Mouse (Mus musculus) E14TG2a.4 (cell line): ENCODE results near the gene Wdr82.

Experiments used
- CTCF ChIP-seq: conservative IDR thresholded peaks from 2 replicates; pipeline ENCODE4 v1.5.1; 2014; ENCODE audit warnings: low read length
- NANOG ChIP-seq: IDR thresholded peaks from 2 replicates; pipeline ENCODE4 v1.6.1; 2014; ENCODE audit warnings: borderline replicate concordance, low read length, mixed read lengths
- POU5F1 ChIP-seq: IDR thresholded peaks from 2 replicates; pipeline ENCODE4 v1.6.1; 2014; ENCODE audit warnings: low read length, borderline replicate concordance

DNA sequence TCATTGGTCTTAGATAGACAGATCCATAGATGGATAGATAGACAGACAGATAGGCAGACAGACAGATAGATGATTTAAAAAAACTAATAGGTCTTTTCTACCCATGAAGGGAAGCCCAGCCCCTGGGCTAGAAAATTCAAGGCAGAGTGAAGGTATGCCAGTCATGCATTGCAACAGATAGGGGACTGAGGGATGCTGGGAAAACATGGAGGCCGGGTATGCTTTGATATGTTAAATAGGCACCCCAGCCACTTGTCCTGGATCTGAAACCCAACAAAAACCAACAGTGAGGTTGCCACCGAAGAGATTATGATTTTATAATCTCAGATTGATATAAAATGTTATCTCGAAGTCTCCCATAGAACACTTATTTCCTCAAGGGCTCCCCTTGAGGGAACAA is 3.5 kb upstream of the Wdr82 start:
- no peak for TF ChIP-seq CTCF
- TF ChIP-seq POU5F1: no peak
- TF ChIP-seq NANOG: no peak
